Mouse (Mus musculus) layer of hippocampus, postnatal 36 days (tissue): ENCODE measurements around the gene Ncor2. TPM values are rescaled to one million over a fixed set of nuclear protein-coding genes. Genes with fewer than 3 reads are reported as not detected.

Experiments used
- DNase-seq, 2 experiments: peaks; one replicate each; pipeline ENCODE4 v3.0.0; 2022
- total RNA-seq, 2 experiments: library from RNA; stranded (reverse); gene quantifications; 2 replicates each; pipeline ENCODE4 v1.2.3; 2021

The Ncor2 gene
- total RNA-seq, 2 experiments from 2014 or later = 266 to 300 TPM

DNA sequence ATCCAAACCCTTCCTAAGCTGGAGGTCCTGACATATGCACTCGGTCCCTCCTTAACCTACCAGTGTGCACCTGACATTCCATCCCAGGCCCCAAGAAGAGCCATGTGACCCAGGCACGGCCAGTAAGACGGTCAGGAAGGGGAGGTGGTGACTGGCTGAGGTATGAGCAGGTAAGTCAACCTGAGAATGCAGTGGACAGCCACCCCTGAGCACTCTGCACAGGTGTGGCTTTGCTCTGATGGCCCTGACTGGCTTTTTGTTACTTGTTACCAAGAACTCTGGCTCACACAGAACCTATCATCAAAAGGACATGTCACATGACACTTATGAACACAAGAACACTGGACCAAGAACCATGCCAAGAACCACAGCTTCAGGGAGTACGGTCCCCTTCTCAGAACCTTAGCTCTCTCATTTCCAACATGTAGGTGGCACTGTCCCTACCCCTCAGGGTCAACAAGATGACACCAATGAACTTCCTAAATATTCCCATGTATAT, 53.0 kb downstream of the Ncor2 start:
- DNase-seq = no peak

DNA sequence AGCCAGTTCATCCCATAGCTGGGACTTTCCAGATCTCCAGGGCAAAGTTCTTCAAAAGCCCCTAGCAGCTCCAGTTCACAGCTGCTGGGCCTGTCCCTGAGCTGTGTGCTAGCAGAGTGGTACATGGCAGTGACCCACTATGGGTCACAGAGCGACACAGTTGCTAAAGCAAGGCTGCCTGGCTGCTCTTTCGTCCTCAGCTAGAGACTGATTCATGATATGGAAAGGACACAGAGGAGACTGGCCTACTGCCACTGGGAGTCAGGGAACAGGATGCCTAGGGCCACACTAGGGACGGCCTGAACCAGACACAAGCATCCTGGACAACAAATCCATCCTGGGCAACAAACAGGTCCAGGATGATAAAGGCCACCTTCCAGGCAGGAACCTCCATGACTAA, 53.8 kb downstream of the Ncor2 start:
- no peak for DNase-seq

DNA sequence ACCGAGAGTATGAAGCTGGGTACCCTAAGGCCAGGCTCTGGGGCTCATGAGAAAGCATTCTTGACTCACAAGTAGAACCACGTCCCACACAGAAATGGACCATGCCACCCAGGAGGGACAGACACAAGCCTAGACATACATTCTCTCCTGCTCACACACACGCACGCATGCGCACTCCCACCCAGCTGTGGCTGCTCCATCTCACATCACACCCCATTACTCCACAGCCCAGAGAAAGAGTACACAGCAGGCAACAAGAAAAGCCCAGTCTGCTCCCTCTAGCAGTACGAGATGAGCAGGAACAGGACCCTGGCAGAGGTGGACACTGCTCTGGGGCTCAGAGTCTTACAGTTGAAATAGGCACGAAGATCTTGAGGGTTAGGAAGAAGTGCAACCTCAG, 55.0 kb downstream of the Ncor2 start:
- DNase-seq = no peak

DNA sequence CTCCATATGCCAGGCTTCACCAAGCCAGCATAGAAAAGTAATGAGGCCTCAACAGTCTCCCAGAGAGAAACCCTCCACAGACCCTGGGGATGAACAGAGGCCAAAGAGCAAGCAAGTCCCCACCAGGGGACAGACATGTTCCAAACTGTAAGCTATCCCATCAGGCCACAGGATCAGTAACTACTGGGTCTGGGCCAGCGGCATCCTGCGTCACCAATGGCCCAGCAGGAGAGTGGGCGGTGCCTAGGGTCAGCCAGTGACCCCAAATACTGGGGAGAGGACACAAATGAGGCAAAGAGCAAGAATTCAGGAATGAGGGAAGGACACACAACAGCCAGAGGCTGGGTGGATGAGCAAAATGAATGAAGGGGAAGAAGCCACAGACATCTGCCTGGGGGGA, 55.8 kb downstream of the Ncor2 start:
- no peak for DNase-seq

DNA sequence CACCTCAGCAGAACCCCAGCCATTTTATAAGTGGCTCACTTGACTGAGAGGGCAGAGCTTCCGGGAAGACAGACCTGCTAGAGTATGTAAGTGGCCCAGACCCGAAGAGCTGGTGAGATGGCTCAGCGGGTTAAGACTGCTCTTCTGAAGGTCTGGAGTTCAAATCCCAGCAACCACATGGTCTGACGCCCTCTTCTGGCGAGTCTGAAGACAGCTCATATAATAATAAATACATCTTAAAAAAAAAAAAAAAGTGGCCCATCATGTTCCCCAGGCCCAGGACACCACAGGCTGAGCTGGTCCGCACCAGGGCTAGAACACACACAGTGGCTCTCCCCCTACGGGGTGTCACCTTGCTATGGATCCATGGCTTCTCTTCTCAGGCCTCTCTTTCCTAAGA, 56.5 kb downstream of the Ncor2 start:
- no peak for DNase-seq

DNA sequence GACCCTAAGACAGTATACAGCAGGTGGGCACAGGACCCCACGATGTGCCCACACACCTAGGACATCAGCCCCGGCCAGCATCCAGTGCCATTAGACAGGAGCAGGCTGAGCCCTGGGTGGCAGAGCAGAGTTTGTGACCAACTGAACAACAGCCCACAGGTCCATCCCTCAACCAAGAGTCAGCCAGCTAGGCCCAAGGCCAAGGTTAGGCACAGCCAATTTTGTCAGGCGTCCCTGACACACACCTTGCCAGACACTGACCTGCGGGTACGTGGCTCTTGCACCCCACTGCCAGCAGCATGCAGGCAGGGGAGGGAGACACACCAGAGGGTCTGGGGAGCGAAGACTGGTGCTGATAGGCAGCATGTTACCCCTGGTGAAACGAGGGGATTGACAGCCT, 57.0 kb downstream of the Ncor2 start:
- no peak for DNase-seq

DNA sequence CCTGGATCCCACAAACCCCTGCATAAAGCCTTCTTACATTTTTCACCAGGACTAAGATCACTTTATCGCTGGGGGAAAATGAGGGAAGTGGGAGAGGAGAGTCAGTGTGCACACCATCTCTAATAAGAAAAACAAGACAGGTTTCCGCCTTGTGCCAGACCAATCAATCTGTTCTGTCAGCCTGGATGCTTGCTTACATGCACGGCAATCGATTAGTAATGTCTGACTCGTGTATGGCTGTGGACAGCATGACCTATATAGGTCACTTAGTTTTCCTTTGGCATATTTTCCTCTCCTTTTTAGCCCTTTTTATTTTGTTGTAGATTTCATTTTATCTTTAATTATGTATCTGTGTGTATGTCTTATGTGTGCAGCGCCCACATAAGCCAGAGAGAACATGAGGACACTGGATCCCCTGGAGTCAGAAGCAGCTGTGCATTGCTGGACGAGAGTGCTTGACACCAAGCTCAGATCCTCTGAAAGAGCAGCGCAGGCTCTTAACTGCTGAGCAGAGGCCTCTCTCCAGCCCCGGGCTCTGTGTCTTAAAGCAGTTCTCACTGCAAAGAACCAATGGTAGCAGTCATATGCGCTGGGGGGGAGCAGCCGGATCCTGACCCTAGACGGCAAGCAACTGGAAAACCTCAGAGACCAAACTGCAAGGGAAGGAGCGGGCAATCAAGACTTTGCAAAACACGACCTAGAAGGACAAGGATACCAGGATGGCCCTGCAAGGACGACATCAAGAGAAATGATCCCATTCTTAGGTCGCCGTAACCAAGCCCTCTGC, 58.3 kb downstream of the Ncor2 start:
- DNase-seq = no peak

DNA sequence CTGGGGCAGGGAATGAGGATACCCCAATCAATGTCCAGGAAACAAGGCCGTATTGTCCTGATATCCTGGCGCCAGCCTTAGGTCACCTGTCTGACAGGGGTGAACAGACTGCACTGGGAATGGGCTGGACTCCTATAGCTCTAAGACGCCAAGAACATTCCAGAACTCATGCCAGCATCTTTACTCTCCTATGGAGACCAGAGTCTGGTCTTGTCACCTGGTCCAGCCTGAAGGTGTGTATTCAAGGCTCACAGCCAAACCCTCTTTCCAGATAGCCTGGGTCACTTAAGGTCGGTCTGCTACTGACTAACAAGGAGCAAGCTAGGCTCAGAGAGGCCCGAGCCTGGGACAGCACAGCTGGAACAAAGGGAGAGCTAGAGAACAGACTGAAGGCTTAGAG, 61.8 kb downstream of the Ncor2 start:
- no peak for DNase-seq

DNA sequence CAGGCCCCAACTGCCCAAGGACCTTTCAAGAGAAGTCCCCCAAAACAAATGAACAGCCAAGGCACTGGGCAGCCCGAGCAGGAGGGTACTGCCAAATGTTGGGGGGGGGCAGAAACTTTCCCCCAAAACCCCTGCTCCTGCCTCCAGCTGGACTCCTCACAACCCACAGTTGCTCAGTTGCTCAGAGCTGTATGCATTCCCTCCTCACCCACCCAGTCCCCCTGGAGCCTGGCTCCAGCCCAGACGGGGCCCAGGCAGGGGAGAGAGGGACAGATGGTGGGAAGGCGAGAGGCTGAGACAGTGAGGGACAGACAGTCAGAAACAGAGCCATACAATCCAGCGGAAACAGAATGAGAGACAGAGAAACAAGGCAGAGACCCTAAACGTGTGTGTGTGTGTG, 66.0 kb downstream of the Ncor2 start:
- DNase-seq = peak; percentile 52 to 62

DNA sequence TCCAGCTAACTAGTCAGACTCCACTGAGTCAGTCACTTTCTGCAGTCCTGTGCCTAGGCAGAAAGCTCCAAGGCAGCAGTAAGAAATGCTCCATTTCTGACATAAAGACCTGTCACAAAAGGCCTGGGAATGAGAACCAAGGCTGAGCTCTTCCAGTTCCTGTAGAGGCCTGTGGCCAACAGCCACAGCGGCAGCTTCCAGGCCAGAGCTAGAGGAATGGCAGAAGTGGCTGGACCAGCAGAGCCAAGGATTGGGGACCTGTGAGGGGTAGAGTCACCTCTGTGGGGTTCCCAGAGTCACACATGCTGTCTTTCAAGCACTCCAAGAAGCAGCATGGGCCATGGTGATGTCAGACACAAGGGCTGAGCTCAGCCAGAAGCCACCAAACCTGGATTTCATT, 66.4 kb downstream of the Ncor2 start:
- DNase-seq = no peak

DNA sequence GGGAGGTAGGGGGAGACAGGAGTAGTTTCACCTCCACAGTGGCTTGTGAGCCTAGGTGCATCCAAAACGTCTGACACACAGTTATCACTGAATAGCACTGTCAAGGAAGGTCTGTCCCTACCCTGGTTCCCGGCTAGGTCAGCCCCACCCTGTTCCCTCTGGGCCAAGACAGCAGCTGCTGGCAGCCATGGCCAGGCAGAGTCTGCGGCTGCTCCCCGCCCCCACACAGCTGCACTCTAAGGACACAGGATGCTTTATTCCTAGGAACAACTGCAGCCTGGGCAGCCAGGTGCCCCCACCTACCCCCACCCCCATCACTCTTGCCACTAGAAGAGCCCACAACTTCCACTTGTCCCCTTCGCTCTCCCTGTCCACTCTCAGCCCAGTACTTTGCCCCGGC, 67.9 kb downstream of the Ncor2 start:
- no peak for DNase-seq

DNA sequence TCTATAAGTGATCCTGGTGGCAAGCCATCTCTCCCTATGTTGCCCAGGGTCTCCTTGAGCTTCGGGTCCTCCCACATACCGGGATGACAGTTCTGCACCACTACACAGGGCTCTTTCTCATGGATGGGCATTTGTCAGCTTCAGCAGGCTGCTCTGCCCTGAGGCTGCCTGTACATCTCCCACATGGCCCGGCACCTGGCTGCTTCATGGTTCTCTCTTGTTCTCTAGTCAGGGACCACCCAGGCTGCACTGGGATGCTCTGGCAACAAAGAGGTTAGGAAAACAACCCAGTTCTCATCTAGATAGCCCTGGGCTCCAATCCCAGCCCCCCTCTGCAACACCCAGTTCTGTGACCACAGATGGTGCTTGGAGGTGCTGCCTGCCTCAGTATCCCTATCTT, 68.3 kb downstream of the Ncor2 start:
- DNase-seq = no peak

DNA sequence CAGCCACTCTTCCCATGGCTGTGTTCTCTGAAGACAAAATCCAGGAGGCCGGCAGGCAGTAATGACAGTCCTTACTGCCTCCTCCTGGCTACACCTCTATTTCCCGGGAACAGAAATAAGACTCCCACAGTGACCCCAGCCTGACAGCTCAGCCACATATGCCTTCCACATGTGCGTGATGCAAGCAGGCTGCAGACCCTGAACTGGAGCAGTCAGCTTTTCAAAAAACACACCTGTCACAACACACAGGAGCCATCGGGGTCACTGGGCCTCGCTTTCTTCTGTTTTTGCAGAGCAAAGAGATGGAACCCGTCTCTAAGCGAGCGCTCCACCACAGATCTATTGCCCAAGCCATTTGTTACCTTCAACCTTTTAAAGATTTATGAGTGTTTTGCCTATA, 68.8 kb downstream of the Ncor2 start:
- DNase-seq = no peak

DNA sequence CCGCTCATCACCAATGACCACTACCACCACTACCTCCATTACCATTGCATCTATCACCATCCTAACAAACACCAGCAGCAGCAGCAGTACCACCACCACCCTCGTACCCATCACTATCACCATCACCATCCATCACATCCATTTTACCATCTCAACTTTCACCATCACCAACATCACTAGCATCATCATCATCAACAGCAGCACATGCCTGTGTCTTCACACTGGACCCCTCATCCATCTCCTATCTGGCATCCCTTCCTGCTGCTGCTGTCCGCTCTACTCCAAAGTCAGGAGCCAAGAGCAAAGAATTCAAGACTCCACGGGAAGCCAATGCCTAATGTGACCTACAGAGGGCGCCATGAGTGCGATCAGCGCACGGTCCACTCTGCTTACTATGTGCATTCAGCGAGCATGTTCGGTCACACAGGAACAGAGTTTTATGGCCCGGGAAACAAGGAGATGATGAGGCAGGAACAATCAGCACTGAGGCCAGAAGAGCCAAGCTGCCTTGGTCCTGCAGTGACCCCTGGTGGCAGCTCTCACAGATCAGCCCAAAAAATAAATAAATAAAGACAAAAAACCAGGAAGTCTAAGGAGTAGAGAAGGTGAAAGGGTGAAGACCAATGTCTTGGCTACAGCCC, 71.9 kb downstream of the Ncor2 start:
- peak; percentile 34 to 35 for DNase-seq

DNA sequence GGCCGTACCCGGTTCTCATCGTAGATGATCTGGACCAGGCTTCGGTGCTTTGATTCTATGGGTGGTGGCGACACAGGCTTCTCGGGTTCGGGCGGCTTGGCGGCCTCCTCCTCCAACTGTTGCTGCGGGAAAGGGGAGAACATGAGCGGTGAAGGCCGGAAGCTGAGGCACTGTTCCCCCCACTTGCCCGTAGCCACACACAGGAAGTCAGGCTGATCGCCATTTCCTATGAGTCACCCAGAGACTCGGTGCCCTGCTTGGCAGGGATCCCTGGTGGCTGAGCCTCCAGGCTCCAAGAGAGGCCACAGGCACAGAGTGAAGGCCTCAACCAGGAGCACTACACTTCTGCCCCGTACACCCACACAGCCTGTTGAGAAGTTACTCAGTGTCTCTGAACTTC, 72.8 kb downstream of the Ncor2 start:
- DNase-seq = peak in 1 of 2 experiments; percentile 40

DNA sequence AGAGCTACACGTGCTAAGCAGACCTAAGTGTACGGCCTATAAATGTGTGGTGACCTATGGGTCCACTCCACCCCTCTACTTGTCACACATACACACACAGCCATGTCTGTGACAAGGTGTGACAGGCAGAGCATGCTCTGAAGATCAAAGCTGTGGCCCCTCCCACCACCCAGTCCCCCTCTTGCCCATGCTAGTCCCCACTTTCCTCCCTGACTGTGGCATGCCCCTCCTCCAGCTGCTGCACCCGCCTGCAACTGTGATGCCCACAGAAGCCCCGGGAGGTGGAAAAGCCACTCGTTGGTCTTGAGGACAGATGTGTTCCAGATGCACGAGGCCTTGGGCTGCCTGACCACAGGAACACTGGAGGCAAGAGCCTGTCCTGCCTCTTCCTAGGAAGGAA, 74.2 kb downstream of the Ncor2 start:
- no peak for DNase-seq

DNA sequence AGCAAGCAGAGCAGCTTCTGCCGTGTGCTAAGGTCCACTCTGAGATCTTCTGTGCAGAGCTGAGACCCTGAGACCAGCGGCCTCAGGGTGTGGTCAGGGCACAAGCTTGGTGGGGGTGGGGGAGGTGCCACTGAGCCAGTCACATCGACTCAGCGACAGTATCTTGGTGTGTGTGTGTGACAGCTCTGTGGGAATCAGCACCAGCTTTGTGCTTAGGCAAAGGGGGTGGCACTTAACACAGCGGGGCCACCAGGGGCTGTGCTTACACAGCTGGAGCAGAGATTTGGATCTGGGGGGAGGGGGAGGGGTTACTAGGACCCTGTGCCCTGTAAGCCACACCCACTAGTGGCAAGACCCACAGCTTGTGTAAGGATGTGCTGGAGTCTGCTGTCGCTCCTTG, 75.6 kb downstream of the Ncor2 start:
- DNase-seq = no peak

DNA sequence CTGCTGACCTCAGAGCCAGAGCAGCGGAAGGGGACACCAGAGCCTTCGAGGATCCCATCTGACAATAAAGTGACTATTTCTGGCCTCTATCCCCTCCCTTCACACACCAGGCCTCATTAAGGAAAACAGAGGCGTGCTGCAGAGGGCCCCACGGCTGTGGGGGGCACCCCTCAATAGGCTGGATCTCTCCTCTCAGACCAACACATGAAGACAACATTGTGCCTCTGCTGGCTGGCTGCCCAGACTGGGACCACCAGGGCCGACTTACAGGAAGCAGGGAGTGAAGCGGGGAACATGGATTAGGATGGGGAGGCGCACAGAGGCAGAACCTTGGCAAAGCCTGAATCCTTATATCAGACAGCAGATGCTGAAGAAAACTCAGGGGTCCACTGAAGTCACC, 76.1 kb downstream of the Ncor2 start:
- no peak for DNase-seq

DNA sequence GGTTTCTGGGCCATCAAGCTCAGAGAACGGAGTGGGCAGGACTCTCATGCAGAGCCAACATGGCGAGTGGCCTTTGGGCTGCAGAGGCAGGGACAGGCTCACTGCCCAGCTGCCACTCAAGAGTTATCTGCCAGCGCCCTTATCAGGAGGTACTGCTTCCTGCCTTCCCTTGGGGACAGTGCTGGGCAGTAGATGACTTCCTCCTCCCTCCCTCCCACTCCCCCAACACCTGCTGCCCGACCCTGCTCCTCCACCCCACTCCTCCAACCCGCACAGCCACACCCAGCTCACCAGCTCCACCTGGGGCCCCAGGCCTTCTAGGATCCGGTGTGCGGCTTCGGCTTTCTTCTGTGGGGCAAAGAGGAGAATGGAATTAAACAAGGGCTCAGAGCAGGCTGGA, 76.7 kb downstream of the Ncor2 start:
- no peak for DNase-seq

DNA sequence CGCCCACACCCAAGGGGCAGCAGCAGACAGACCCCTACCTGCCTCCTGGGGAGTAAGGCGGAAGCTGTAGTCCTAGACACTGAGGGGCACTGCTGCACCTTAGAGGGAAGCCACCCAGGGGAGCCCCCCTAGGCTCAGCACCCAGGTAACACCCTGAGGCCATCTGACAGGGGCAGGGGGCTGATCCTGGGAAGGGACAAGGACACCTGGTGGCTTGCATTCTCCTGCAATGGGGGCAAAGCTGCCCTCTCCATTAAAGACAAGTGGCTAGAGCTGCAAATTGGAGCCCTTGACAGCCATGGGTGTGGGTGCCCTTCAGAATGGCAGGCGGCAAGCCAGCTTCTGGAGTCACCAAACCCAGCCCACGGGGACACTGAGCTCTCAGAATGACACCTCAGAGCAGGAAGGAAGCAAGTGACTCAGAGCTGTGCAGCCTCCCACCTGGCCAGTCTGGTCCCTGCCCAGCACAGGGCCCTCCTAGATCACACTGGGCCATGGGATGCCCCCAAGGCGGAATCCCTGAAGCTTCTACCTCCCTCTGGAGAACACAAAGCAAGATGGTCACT, 79.2 kb downstream of the Ncor2 start:
- no peak for DNase-seq

DNA sequence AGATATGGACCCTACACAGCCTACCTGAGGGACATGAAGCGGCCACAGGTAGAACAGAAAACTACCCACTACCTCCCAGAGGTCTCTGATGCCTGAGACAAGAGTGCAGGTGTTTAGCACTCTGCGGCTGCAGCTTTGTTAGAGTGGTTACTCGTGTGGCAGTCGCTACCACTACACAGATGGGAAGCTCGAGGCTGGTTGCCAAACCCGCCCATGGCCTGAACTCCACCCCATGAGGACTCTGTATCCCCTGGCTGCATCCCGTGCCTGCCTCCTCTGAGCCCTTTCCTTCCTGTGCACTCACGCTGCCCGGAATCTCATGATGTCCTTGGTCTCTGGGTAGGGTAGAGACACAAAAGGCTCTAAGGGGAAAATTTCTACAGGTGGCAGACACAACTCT, 80.3 kb downstream of the Ncor2 start:
- no peak for DNase-seq

DNA sequence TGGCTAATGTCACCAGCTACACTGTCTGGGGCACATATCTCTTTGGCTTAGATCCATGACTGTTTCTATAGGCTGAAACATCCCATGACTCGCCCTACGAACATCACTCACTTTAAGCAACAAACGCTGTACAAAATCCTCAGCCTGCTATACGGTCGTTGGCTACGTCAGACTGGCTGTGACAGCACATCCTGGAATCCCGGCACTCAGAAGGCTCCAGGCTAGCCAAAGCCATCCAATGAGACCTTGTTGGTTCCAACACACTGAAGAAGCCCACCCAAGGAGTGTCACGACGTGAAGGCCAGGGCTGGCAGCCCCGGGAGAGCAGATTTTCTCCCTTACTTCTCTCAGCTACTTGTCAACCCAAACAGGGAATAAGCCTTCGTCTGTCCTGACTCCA, 82.7 kb downstream of the Ncor2 start:
- DNase-seq = no peak

DNA sequence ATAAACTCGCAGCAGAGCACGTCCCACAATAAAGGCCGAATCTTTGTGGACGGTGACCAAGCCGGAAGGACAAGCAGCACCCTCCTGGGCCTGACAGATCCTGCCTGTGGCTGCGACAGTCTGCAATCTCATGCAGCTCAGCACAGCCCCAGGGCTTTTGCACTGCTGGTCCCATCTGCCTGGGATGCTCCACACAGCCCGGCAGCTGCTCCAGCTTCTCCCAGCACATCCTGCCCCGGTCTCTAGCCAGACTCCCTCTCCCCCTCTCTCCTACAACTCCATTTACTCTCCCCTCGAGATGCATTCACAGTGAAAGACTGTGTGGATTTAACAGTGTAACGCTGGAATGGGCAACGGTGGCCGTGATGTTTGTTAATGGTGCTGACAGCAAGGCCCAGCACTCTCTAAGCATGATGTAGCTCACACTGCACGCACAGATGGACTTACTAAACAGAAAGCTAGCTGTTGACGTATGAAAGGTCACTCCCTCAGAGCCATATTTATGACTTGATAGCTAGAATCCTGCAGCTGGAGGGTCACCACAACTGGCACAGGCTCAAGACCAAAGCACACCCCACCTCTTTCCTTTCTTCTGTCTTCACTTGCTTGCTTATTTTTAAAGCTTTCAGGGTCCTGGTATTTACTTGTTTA, 83.4 kb downstream of the Ncor2 start:
- no peak for DNase-seq
